Mouse (Mus musculus) liver, embryonic 15.5 days (tissue): ENCODE data around the gene Gemin5. TPM values are rescaled to one million over a fixed set of nuclear protein-coding genes. Genes with fewer than 3 reads are reported as not detected.
A peak's percentile ranks its signal among the peaks of the same experiment; 100 is the strongest.
"Not testable (repeated sequence)": the region's sequence is repeated elsewhere in the genome, so short reads cannot be mapped to it uniquely, and the experiment has no call there.

Source experiments
- ATAC-seq: fragments of 200-750 bp; cut with Nextera tagmentation; 2 replicates; pipeline ENCODE4 v1.8.0; 2017; ENCODE audit warnings: moderate number of reproducible peaks, mild to moderate bottlenecking, moderate library complexity; ENCODE audit not compliant: insufficient read depth
- H3K27ac ChIP-seq: fragments of 300-500 bp; sonication (generic); replicated peaks from 2 replicates; pipeline ENCODE4 v1.5.1; 2015; ENCODE audit warnings: mild to moderate bottlenecking, inconsistent platforms
- H3K27me3 ChIP-seq: fragments of 300-500 bp; sonication (generic); 2 replicates; pipeline ENCODE4 v1.6.1; 2015; ENCODE audit warnings: mild to moderate bottlenecking, inconsistent platforms
- H3K36me3 ChIP-seq: fragments of 300-500 bp; sonication (generic); replicated peaks from 2 replicates; pipeline ENCODE4 v1.6.1; 2015; ENCODE audit warnings: moderate library complexity, mild to moderate bottlenecking, inconsistent platforms
- H3K4me1 ChIP-seq: fragments of 300-500 bp; sonication (generic); replicated peaks from 2 replicates; pipeline ENCODE4 v1.6.1; 2015; ENCODE audit warnings: inconsistent platforms
- H3K4me2 ChIP-seq: fragments of 300-500 bp; sonication (generic); 2 replicates; pipeline ENCODE4 v1.6.1; 2015; ENCODE audit warnings: moderate library complexity, mild to moderate bottlenecking, inconsistent platforms
- H3K4me3 ChIP-seq: fragments of 300-500 bp; sonication (generic); replicated peaks from 2 replicates; pipeline ENCODE4 v1.5.1; 2015; ENCODE audit warnings: mild to moderate bottlenecking, inconsistent platforms
- H3K9ac ChIP-seq: fragments of 300-500 bp; sonication (generic); 2 replicates; pipeline ENCODE4 v1.6.1; 2015; ENCODE audit warnings: moderate library complexity, mild to moderate bottlenecking, inconsistent platforms
- H3K9me3 ChIP-seq: fragments of 300-500 bp; sonication (generic); replicated peaks from 2 replicates; pipeline ENCODE4 v1.6.1; 2016; ENCODE audit warnings: inconsistent platforms
- WGBS: fragments of 180-500 bp; shearing (Covaris S2); methylation state at CpG from one replicate; pipeline ENCODE4 v1.1.7; 2015; ENCODE audit warnings: mixed read lengths; ENCODE audit not compliant: insufficient replicate concordance; 5-methylcytosine and 5-hydroxymethylcytosine counted together
- polyA plus RNA-seq: library from polyadenylated mRNA; unstranded; fragments of >200 nt; fragmentation: Nextera tagmentation; extraction: Ambion mirVana; gene quantifications from 2 replicates; pipeline ENCODE4 v1.2.1, GENCODE M21; 2015

The Gemin5 gene
- polyA plus RNA-seq, 1 experiment from 2014 or later = 9.3 TPM

GRCm38 (mm10) chr11:58200226-58200625 is 31.9 kb upstream of the Gemin5 start:
- WGBS = 67% methylated on average over 4 of the region's 4 CpGs
- Histone ChIP-seq H3K27me3 (no peaks in the 10 kb centered on the region), H3K9me3 (no peaks in the 10 kb centered on the region), H3K4me2 (peak overlapping the region; percentile 87), H3K36me3 (no peaks in the 10 kb centered on the region), H3K27ac (peak overlapping the region; percentile 55), H3K9ac (peak overlapping the region; percentile 32; the same call in 1 of the 2 replicates), H3K4me3 (peak overlapping the region; percentile 69), H3K4me1 (peaks cover 29% of the 10 kb centered on the region)
- no peak for ATAC-seq

- H3K36me3 ChIP-seq, H3K9me3 ChIP-seq, H3K27me3 ChIP-seq: not testable (repeated sequence)
- peak within 1 kb of the TSS; percentile 69 for H3K4me3 ChIP-seq
- peak within 1 kb of the TSS; percentile 85 for H3K27ac ChIP-seq
- WGBS = 2% methylated on average over 14 of the region's 15 CpGs
- ATAC-seq = peak; percentile 94
- peak within 1 kb of the TSS; percentile 63 for H3K9ac ChIP-seq
- H3K4me1 ChIP-seq = peaks cover 29% of the 10 kb centered on the region
- peak within 1 kb of the TSS; percentile 87 for H3K4me2 ChIP-seq
These were observed 31.1 kb upstream of the Gemin5 start, which contains the start of the genes Igtp and Irgm2 for GRCm38 (mm10) chr11:58199229-58200037. TSS of gene Igtp (plus strand) at chr11:58199556. TSS of gene Irgm2 (plus strand) at chr11:58199618.

GRCm38 (mm10) chr11:58198663-58199062 is 30.3 kb upstream of the Gemin5 start:
- WGBS = 83% methylated on average over 4 of the region's 4 CpGs
- Histone ChIP-seq H3K36me3 (no peaks in the 10 kb centered on the region), H3K4me1 (peaks cover 29% of the 10 kb centered on the region), H3K9ac (no peak overlapping the region), H3K27ac (peak overlapping the region; percentile 85), H3K27me3 (no peaks in the 10 kb centered on the region; the same call in 1 of the 2 replicates), H3K9me3 (no peaks in the 10 kb centered on the region), H3K4me2 (peak overlapping the region; percentile 87), H3K4me3 (peak overlapping the region; percentile 69)
- no peak for ATAC-seq

GRCm38 (mm10) chr11:58193860-58194520 is 25.7 kb upstream of the Gemin5 start:
- peaks cover 9% of the 10 kb centered on the region for H3K4me1 ChIP-seq
- no peak overlapping the region for H3K4me3 ChIP-seq
- no peak overlapping the region for H3K4me2 ChIP-seq
- H3K9ac ChIP-seq = no peak overlapping the region
- H3K36me3 ChIP-seq = no peaks in the 10 kb centered on the region
- H3K27me3 ChIP-seq = no peaks in the 10 kb centered on the region; the same call in 1 of the 2 replicates
- no peak for ATAC-seq
- no peak overlapping the region for H3K27ac ChIP-seq
- H3K9me3 ChIP-seq = no peaks in the 10 kb centered on the region
- 52% methylated on average over 4 of the region's 4 CpGs for WGBS

GRCm38 (mm10) chr11:58193326-58193725 is 25.0 kb upstream of the Gemin5 start:
- Histone ChIP-seq H3K9me3 (no peaks in the 10 kb centered on the region), H3K4me3 (no peak overlapping the region), H3K36me3 (no peaks in the 10 kb centered on the region), H3K4me1 (peaks cover 5% of the 10 kb centered on the region), H3K27ac (no peak overlapping the region), H3K27me3 (no peaks in the 10 kb centered on the region; the same call in 1 of the 2 replicates), H3K4me2 (no peak overlapping the region), H3K9ac (no peak overlapping the region)
- WGBS = 51% methylated on average over 3 of the region's 3 CpGs
- ATAC-seq = no peak

- Histone ChIP-seq H3K36me3 (no peaks in the 10 kb centered on the region), H3K27ac (no peak overlapping the region), H3K4me1 (no peaks in the 10 kb centered on the region), H3K9me3 (no peaks in the 10 kb centered on the region), H3K9ac (no peak overlapping the region), H3K4me2 (no peak overlapping the region), H3K4me3 (no peak overlapping the region), H3K27me3 (no peaks in the 10 kb centered on the region; the same call in 1 of the 2 replicates)
- ATAC-seq = no peak
- 69% methylated on average over 6 of the region's 6 CpGs for WGBS
These were observed 21.3 kb upstream of the Gemin5 start for GRCm38 (mm10) chr11:58189675-58190074.

GRCm38 (mm10) chr11:58183579-58183978 is 15.2 kb upstream of the Gemin5 start:
- no peak overlapping the region for H3K4me2 ChIP-seq
- no peak for ATAC-seq

GRCm38 (mm10) chr11:58180756-58181155 is 12.4 kb upstream of the Gemin5 start:
- Histone ChIP-seq H3K27ac (no peak overlapping the region), H3K36me3 (peaks cover 48% of the 10 kb centered on the region), H3K27me3 (no peaks in the 10 kb centered on the region), H3K9ac (no peak overlapping the region), H3K4me3 (no peak overlapping the region), H3K4me2 (no peak overlapping the region), H3K9me3 (no peaks in the 10 kb centered on the region), H3K4me1 (no peaks in the 10 kb centered on the region; the same call in 1 of the 2 replicates)
- WGBS = 88% methylated on average over 7 of the region's 7 CpGs
- no peak for ATAC-seq

More at GRCm38 (mm10) chr11:58183579-58183978, 15.2 kb upstream of the Gemin5 start:
- Histone ChIP-seq H3K27me3 (no peaks in the 10 kb centered on the region), H3K27ac (no peak overlapping the region), H3K4me3 (no peak overlapping the region), H3K36me3 (peaks cover 20% of the 10 kb centered on the region; the same call in 1 of the 2 replicates), H3K9ac (no peak overlapping the region), H3K4me1 (no peaks in the 10 kb centered on the region; the same call in 1 of the 2 replicates), H3K9me3 (no peaks in the 10 kb centered on the region)
- 78% methylated on average over 3 of the region's 3 CpGs for WGBS

- not testable (repeated sequence) for H3K27ac ChIP-seq, H3K9me3 ChIP-seq, H3K27me3 ChIP-seq, H3K9ac ChIP-seq, ATAC-seq, H3K4me3 ChIP-seq, H3K4me2 ChIP-seq, H3K4me1 ChIP-seq
- H3K36me3 ChIP-seq = peaks cover 56% of the 10 kb centered on the region
- 82% methylated on average over 6 of the region's 6 CpGs for WGBS
These were observed 11.6 kb upstream of the Gemin5 start for GRCm38 (mm10) chr11:58179986-58180385.

GRCm38 (mm10) chr11:58179563-58179962 is 11.2 kb upstream of the Gemin5 start:
- peak; percentile 47; the same call in 1 of the 2 replicates for ATAC-seq
- H3K36me3 ChIP-seq = peaks cover 59% of the 10 kb centered on the region
- WGBS = 10% methylated on average over 3 of the region's 3 CpGs

More at GRCm38 (mm10) chr11:58179563-58179962, 11.2 kb upstream of the Gemin5 start:
- H3K4me3 ChIP-seq = no peak overlapping the region
- no peak overlapping the region for H3K27ac ChIP-seq
- no peaks in the 10 kb centered on the region for H3K27me3 ChIP-seq
- no peaks in the 10 kb centered on the region for H3K9me3 ChIP-seq
- no peaks in the 10 kb centered on the region; the same call in 1 of the 2 replicates for H3K4me1 ChIP-seq
- no peak overlapping the region for H3K9ac ChIP-seq
- H3K4me2 ChIP-seq = no peak overlapping the region
